Comparison of ENCODE assay signal across 14 mouse cellular contexts in genomic region chr5:92796089-92796990, GRCm38 (mm10).
DNase-seq lines count a peak whose midpoint lies in the region; ATAC-seq lines count a peak whose summit lies in the region.
"Had no signal": no experiment of that assay in that cellular context is flagged by ENCODE, and none has a peak within 500 bp of the region (broad histone marks: within the 10 kb centered on the region; RNA-seq: fewer than 3 reads in every experiment).

No protein-coding gene starts in this region.

- ATAC-seq in megakaryocyte, adult 5-6 weeks (ENCODE audit: poor library complexity, severe bottlenecking): no peak
- ATAC-seq: activated CD4-positive, CD25-positive, alpha-beta regulatory T cell, adult 4 months; inflammation-experienced regulatory T-cells, adult 6 months had no signal

- H3K36me3 ChIP-seq in heart, embryonic 10.5 days: no peaks in the 10 kb centered on the region; the same call in 1 of the 2 replicates
- H3K36me3 ChIP-seq: lung, embryonic 15.5 days had no signal

- no peaks in the 10 kb centered on the region for H3K9me3 ChIP-seq in heart, embryonic 10.5 days
- H3K9me3 ChIP-seq: lung, embryonic 15.5 days had no signal

- peaks cover 16% of the 10 kb centered on the region for H3K4me1 ChIP-seq in heart, embryonic 10.5 days
- H3K4me1 ChIP-seq: lung, embryonic 15.5 days had no signal

- H3K27me3 ChIP-seq in heart, embryonic 10.5 days (ENCODE audit: insufficient read depth, poor library complexity, severe bottlenecking): no peaks in the 10 kb centered on the region
- H3K27me3 ChIP-seq: lung, embryonic 15.5 days had no signal

- intact Hi-C loops in heart, postnatal 36 days (cut with DNase I): no loop called here

- no peak overlapping the region for H3K4me3 ChIP-seq in heart, embryonic 10.5 days
- H3K4me3 ChIP-seq: embryonic facial prominence, embryonic 10.5 days; lung, embryonic 15.5 days had no signal

- WGBS in heart, embryonic 10.5 days: 33% methylated on average over 11 of the region's 11 CpGs

- H3K27ac ChIP-seq in heart, embryonic 10.5 days: peak overlapping the region; percentile 76
- H3K27ac ChIP-seq: embryonic facial prominence, embryonic 10.5 days; lung, embryonic 15.5 days had no signal

- DNase-seq in heart, embryonic 10.5 days (ENCODE audit: low spot score): no peak
- DNase-seq in heart, postnatal 36 days: no peak
- DNase-seq in kidney, adult 18-20 months: peak; percentile 37
- DNase-seq in kidney, postnatal 10 days: no peak
- peak; percentile 60 for DNase-seq in embryo, embryonic 9.5 days (ENCODE audit: extremely low spot score)
- peak; percentile 71 for DNase-seq in retina, postnatal 1 day
- DNase-seq: adrenal gland, postnatal 36 days; liver; right cerebral cortex, postnatal 14 days had no signal

Comparison
In these comparisons a context has a peak if more than half of its experiments do, and no peak if none do; other contexts are left out.
1. DNase-seq: peak in kidney, adult 18-20 months (single experiment), embryo, embryonic 9.5 days (single experiment) and retina, postnatal 1 day (single experiment); none in heart, embryonic 10.5 days (single experiment), heart, postnatal 36 days (0 of 2) and kidney, postnatal 10 days (single experiment).